Mouse (Mus musculus) left cerebral cortex, adult 8-10 months (tissue): ENCODE measurements around the gene Slc26a1. TPM values are rescaled to one million over a fixed set of nuclear protein-coding genes. Genes with fewer than 3 reads are reported as not detected.

Source experiments
- DNase-seq, 2 experiments: peaks; one replicate each; pipeline ENCODE4 v3.0.0; 2022; ENCODE audit warnings: low spot score in 2 of 2
- total RNA-seq, 4 experiments: library from RNA; stranded (reverse); gene quantifications; 2 replicates each; pipeline ENCODE4 v1.2.4; 2022

Slc26a1 gene
- total RNA-seq, 4 experiments from 2014 or later, result 1.0 to 1.3 (median 1.1) TPM

DNA sequence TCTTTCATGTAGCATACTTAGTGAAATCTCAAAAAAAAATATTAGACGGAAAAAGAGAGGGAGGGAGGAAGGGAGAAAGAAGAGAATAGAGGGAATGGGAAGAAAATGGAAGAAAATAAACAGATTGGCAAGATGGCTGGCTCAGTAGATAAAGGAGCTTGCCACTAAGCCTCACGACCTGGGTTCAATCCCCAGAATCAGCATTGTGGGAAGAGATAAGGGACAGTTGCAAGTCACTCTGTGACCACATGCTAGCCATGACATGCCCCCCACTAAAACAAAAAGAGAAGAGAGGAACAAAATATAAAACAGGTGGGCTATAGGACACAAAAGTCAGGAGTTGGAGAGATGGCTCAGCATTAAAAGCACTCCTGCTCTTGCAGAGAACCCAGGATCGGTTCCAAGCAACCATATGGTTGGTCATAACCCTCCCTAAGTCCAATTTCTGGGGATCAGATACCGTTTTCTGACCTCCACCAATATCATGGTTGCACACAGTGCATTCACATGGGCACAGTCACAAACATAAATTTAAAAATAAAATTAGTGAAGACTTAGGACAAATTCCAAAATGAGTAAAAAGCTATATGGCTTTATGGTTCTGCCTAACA is 49.2 kb downstream of the Slc26a1 start:
- DNase-seq, result no peak

GRCm38 (mm10) chr5:108621870-108622269 is 53.5 kb downstream of the Slc26a1 start:
- no peak for DNase-seq

Other genes with a start within 250 kb of the Slc26a1 start
- gene Atp5k, start 241.1 kb downstream of the Slc26a1 start, total RNA-seq, result 100 to 1,000 TPM; 110 to 288 (median 188) TPM
- gene Mfsd7a, start 226.7 kb downstream of the Slc26a1 start, total RNA-seq, result 1 to 10 TPM in 3 of 4 experiments, under 1 TPM in 1; 0.81 to 1.4 (median 1.2) TPM
- 10 to 100 TPM; 36.7 to 41.7 (median 38.5) TPM for gene Pcgf3, start 214.3 kb downstream of the Slc26a1 start, total RNA-seq
- gene Cplx1, start 125.5 kb downstream of the Slc26a1 start, total RNA-seq, result 100 to 1,000 TPM; 724 to 785 (median 735) TPM
- gene Gak, start 45.8 kb downstream of the Slc26a1 start, total RNA-seq, result 100 to 1,000 TPM in 1 of 4 experiments, 10 to 100 TPM in 3; 97.5 to 105 (median 99.5) TPM
- gene Tmem175, start 45.8 kb downstream of the Slc26a1 start, total RNA-seq, result 10 to 100 TPM; 37.1 to 43.1 (median 39.5) TPM
- 10 to 100 TPM; 19.0 to 25.3 (median 23.0) TPM for gene Idua, start 15.2 kb downstream of the Slc26a1 start, total RNA-seq
- gene Dgkq, start 5.9 kb downstream of the Slc26a1 start, total RNA-seq, result 10 to 100 TPM; 47.3 to 67.4 (median 51.3) TPM
- gene Fgfrl1, start 16.8 kb upstream of the Slc26a1 start, total RNA-seq, result 10 to 100 TPM; 18.0 to 28.3 (median 25.3) TPM
- gene Rnf212, start 99.4 kb upstream of the Slc26a1 start, total RNA-seq, result not detected
- not detected for gene Tmed11, start 119.8 kb upstream of the Slc26a1 start, total RNA-seq
- not detected for gene Vmn2r8, start 133.3 kb upstream of the Slc26a1 start, total RNA-seq
- not detected for gene Vmn2r9, start 177.0 kb upstream of the Slc26a1 start, total RNA-seq